Mouse (Mus musculus): ENCODE measurements around the gene Tmem131.

Gene Tmem131

GRCm38 (mm10) chr1:36782476-36782875, 161.0 kb downstream of the Tmem131 start:
- no peak for DNase-seq (ENCODE audit: extremely low spot score)

- DNase-seq (ENCODE audit: extremely low spot score) = no peak
Observed at GRCm38 (mm10) chr1:36780793-36781192, 162.7 kb downstream of the Tmem131 start.

- DNase-seq (ENCODE audit: extremely low spot score) = no peak
Observed at GRCm38 (mm10) chr1:36772198-36772934, 171.1 kb downstream of the Tmem131 start.

- peak; percentile 45 for DNase-seq (ENCODE audit: extremely low spot score)
Observed at GRCm38 (mm10) chr1:36770998-36771397, 172.5 kb downstream of the Tmem131 start.

- DNase-seq (ENCODE audit: extremely low spot score) = no peak
Observed at GRCm38 (mm10) chr1:36769951-36770350, 173.5 kb downstream of the Tmem131 start.

GRCm38 (mm10) chr1:36768786-36769185, 174.7 kb downstream of the Tmem131 start:
- no peak for DNase-seq (ENCODE audit: extremely low spot score)

GRCm38 (mm10) chr1:36767321-36767720, 176.1 kb downstream of the Tmem131 start:
- no peak for DNase-seq (ENCODE audit: extremely low spot score)

GRCm38 (mm10) chr1:36766431-36767205, 176.8 kb downstream of the Tmem131 start:
- no peak for DNase-seq (ENCODE audit: extremely low spot score)

- no peak for DNase-seq (ENCODE audit: extremely low spot score)
Observed at GRCm38 (mm10) chr1:36761568-36761967, 181.9 kb downstream of the Tmem131 start, which contains the start of gene Zap70. Gene Zap70, plus strand, starts transcription at chr1:36761798.

GRCm38 (mm10) chr1:36761061-36761460, 182.4 kb downstream of the Tmem131 start:
- no peak for DNase-seq (ENCODE audit: extremely low spot score)

GRCm38 (mm10) chr1:36760401-36760800, 183.1 kb downstream of the Tmem131 start:
- no peak for DNase-seq (ENCODE audit: extremely low spot score)

- no peak for DNase-seq (ENCODE audit: extremely low spot score)
Observed at GRCm38 (mm10) chr1:36759076-36759475, 184.4 kb downstream of the Tmem131 start.

GRCm38 (mm10) chr1:36758553-36758952, 184.9 kb downstream of the Tmem131 start:
- no peak for DNase-seq (ENCODE audit: extremely low spot score)

GRCm38 (mm10) chr1:36753932-36754675, 189.4 kb downstream of the Tmem131 start:
- DNase-seq (ENCODE audit: extremely low spot score) = no peak

GRCm38 (mm10) chr1:36746452-36746851, 197.0 kb downstream of the Tmem131 start:
- DNase-seq (ENCODE audit: extremely low spot score) = peak; percentile 48

- no peak for DNase-seq (ENCODE audit: extremely low spot score)
Observed at GRCm38 (mm10) chr1:36745661-36746060, 197.8 kb downstream of the Tmem131 start.

GRCm38 (mm10) chr1:36744268-36744944, 199.1 kb downstream of the Tmem131 start:
- peak; percentile 61 for DNase-seq (ENCODE audit: extremely low spot score)

GRCm38 (mm10) chr1:36743046-36743445, 200.4 kb downstream of the Tmem131 start:
- no peak for DNase-seq (ENCODE audit: extremely low spot score)

Measured in embryo, embryonic 9.5 days (tissue).